Mouse (Mus musculus) liver, postnatal 0 days (tissue): ENCODE data around the gene Zfp131. TPM values are rescaled to one million over a fixed set of nuclear protein-coding genes. Genes with fewer than 3 reads are reported as not detected.

ENCODE experiments used
- ATAC-seq: fragments of 200-750 bp; cut with Nextera tagmentation; 2 replicates; pipeline ENCODE4 v1.8.0; 2017; ENCODE audit warnings: mild to moderate bottlenecking, moderate library complexity
- DNase-seq: peaks from one replicate; pipeline ENCODE4 v3.0.0-alpha.2; 2016
- H3K27ac ChIP-seq: fragments of 300-500 bp; sonication (generic); 2 replicates; pipeline ENCODE4 v1.5.1; 2014; ENCODE audit warnings: antibody characterized with exemption, moderate library complexity, mild to moderate bottlenecking, low read depth
- H3K27me3 ChIP-seq: fragments of 300-500 bp; sonication (generic); 2 replicates; pipeline ENCODE4 v1.6.1; 2014; ENCODE audit warnings: low read length, control low read depth, mixed read lengths; ENCODE audit not compliant: insufficient read depth
- H3K36me3 ChIP-seq: fragments of 300-500 bp; sonication (generic); replicated peaks from 2 replicates; pipeline ENCODE4 v1.6.1; 2014; ENCODE audit warnings: mild to moderate bottlenecking, control low read depth, low read length, moderate library complexity, mixed read lengths; ENCODE audit not compliant: insufficient read depth
- H3K4me1 ChIP-seq: fragments of 300-500 bp; sonication (generic); 2 replicates; pipeline ENCODE4 v1.6.1; 2014; ENCODE audit warnings: antibody characterized with exemption, mild to moderate bottlenecking, control low read depth; ENCODE audit not compliant: insufficient read depth
- H3K4me2 ChIP-seq: fragments of 300-500 bp; sonication (generic); 2 replicates; pipeline ENCODE4 v1.6.1; 2014; ENCODE audit warnings: low read depth, mild to moderate bottlenecking, low read length, moderate library complexity, mixed read lengths
- H3K4me3 ChIP-seq: fragments of 300-500 bp; sonication (generic); 2 replicates; pipeline ENCODE4 v1.5.1; 2014; ENCODE audit warnings: low read depth, low read length
- H3K9ac ChIP-seq: fragments of 300-500 bp; sonication (generic); replicated peaks from 2 replicates; pipeline ENCODE4 v1.6.1; 2014; ENCODE audit warnings: mild to moderate bottlenecking, moderate library complexity
- H3K9me3 ChIP-seq: fragments of 300-500 bp; sonication (generic); 2 replicates; pipeline ENCODE4 v1.6.1; 2016; ENCODE audit warnings: mild to moderate bottlenecking, control low read depth, low read length, mixed read lengths
- CTCF ChIP-seq: sonication (generic); IDR thresholded peaks from 2 replicates; pipeline ENCODE4 v1.5.1; 2016; ENCODE audit warnings: antibody characterized with exemption, low read depth
- EP300 ChIP-seq: IDR thresholded peaks from 2 replicates; pipeline ENCODE4 v1.6.1; 2016; ENCODE audit warnings: antibody characterized with exemption, low read depth, mild to moderate bottlenecking
- WGBS: fragments of 180-500 bp; shearing (Covaris S2); extraction: QIAGEN DNeasy Blood & Tissue Kit; methylation state at CpG from one replicate; pipeline ENCODE4 v1.1.7; 2014; ENCODE audit not compliant: insufficient replicate concordance; 5-methylcytosine and 5-hydroxymethylcytosine counted together
- polyA plus RNA-seq: library from polyadenylated mRNA; unstranded; fragments of >200 nt; fragmentation: Nextera tagmentation; extraction: Ambion mirVana; gene quantifications from 2 replicates; pipeline ENCODE4 v1.2.1, GENCODE M21; 2015

Gene Zfp131
- polyA plus RNA-seq, 1 experiment from 2014 or later, result 8.8 TPM

DNA sequence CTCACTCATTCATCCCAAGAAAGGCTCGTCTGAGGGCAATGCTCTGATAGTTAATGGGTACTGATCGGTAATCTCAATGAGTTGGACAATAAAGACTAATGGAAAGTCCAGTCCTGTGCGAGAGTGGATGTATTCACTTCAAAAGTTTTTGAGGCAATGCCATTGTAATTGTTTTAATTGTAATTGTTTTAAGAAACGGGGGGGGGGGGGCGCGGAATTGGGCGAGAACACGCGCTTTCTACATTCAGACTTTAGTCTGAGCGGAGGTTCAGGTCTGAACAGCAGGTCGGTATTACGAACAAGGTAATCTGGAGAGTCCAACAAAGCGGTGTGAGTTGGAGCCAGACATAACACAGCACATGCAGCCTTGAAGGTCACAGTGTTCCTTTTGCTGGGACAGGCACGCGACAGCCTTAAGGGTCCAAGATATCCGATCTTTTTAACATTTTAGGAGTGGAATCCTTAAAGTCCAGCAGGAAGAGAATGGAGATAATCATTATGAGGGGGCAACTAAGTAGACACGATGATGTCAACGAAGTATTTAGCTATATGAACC is 969 bp upstream of the Zfp131 start:
- H3K4me3 ChIP-seq, result peak overlapping the region; percentile 90
- no peak for TF ChIP-seq CTCF
- TF ChIP-seq EP300, result no peak
- ATAC-seq (no peak), DNase-seq (peak; percentile 18)
- H3K9ac ChIP-seq, result peak overlapping the region; percentile 95
- H3K36me3 ChIP-seq, result peaks cover 17% of the 10 kb centered on the region
- no peaks in the 10 kb centered on the region for H3K9me3 ChIP-seq
- 5% methylated on average over 18 of the region's 18 CpGs for WGBS
- H3K4me1 ChIP-seq, result peaks cover 11% of the 10 kb centered on the region
- H3K4me2 ChIP-seq, result peak overlapping the region; percentile 97
- peak overlapping the region; percentile 96 for H3K27ac ChIP-seq
- H3K27me3 ChIP-seq, result no peaks in the 10 kb centered on the region

DNA sequence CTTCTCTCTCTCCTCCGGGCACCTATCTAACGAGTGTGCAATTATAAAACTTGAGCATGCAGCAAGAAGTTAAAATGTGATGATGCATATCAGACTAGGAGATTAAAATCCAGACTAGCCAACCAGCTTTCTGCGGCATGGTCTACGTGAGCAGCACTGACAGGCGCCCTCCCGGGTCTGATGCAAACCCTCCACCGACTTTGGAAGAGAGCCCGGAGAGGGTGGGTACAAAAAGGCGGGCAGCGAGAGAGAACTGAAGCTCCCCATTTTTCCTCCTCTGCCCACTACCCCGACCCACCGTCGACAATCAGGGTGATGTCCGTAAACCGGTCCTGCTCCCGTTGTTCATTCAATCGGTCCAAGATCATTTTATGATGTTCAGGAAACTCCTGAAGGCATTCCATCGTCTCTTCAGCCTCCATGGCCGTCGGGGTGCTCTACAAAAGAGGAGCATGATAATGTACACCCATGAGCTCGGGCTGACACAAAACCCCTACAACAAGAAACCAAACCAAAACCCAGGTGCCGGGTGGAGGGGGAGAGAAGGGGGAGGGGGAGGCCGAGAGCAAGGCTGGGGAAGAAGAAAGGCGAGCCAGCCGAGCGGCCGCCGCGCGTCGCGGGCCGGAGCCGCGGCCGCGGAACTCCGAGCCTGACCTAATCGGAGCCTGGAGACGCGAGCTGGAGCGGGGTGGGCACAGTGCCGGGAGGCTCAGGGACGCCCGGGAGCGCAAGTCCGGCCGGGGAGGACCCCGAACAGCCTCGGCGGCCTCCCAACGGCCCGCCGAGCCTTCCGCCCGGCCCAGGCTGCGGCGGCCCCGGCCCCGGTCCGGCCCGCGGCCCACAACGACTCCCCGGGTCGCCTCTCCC is 605 bp downstream of the Zfp131 start:
- H3K9ac ChIP-seq, result peak overlapping the region; percentile 95
- H3K27me3 ChIP-seq, result no peaks in the 10 kb centered on the region
- H3K4me3 ChIP-seq, result peak overlapping the region; percentile 90
- peaks cover 27% of the 10 kb centered on the region for H3K36me3 ChIP-seq
- 2% methylated on average over 45 of the region's 66 CpGs for WGBS
- DNase-seq, result peak; percentile 68
- ATAC-seq, result peak; percentile 53
- peak overlapping the region; percentile 97 for H3K4me2 ChIP-seq
- TF ChIP-seq EP300, result no peak
- no peak for TF ChIP-seq CTCF
- H3K27ac ChIP-seq, result peak overlapping the region; percentile 96
- peaks cover 11% of the 10 kb centered on the region for H3K4me1 ChIP-seq
- no peaks in the 10 kb centered on the region for H3K9me3 ChIP-seq

DNA sequence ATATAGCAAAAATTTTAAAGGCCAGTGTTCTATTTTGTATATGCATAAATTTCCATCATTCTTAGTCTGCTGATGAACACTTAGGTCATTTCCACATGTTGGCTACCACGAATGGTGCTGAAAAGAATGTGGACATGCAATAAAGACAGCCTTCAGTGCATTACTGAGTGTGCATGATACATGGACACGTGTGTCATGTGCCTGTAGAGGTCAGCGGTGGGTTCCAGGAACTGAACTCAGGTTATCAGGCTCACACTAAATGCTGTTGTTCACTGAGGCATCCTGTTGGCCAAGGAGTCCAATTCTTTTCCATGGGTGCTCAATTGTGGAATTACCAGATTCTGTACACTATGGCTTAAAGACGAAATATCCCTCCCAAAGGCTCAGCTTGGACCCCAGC is 7.1 kb downstream of the Zfp131 start:
- TF ChIP-seq EP300 (no peak), CTCF (peak; percentile 17; the same call in 1 of the 2 replicates)

DNA sequence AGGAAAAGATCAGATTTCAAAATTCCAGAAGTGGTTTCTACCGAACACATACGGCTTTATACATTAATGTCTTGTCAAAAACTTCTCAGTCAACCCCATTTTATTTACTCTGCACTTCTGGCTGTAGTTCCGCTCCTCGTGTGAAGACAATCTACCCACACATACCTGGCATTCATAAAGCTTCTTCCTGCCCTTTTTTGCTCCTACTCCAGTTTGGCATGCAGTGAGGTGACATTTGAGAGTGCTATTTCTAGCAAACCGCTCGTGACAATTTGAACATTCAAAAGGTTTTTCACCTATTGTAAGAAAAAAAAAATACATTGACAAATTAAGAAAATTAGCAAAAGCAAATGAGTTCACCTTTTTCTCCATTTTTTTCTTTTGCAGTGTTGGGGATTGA is 22.1 kb downstream of the Zfp131 start:
- Histone ChIP-seq H3K9ac (no peak overlapping the region), H3K27ac (no peak overlapping the region), H3K36me3 (peaks cover 86% of the 10 kb centered on the region), H3K4me3 (no peak overlapping the region), H3K9me3 (no peaks in the 10 kb centered on the region), H3K4me2 (no peak overlapping the region), H3K27me3 (no peaks in the 10 kb centered on the region), H3K4me1 (no peaks in the 10 kb centered on the region)
- DNase-seq (no peak), ATAC-seq (no peak)
- TF ChIP-seq CTCF, result no peak
- no peak for TF ChIP-seq EP300
- WGBS, result 83% methylated on average over 6 of the region's 6 CpGs

More for the DNA sequence above, 7.1 kb downstream of the Zfp131 start:
- no peaks in the 10 kb centered on the region for H3K27me3 ChIP-seq
- WGBS, result 74% methylated on average over 4 of the region's 4 CpGs
- ATAC-seq, result no peak
- no peak for DNase-seq
- no peak overlapping the region for H3K27ac ChIP-seq
- H3K4me2 ChIP-seq, result no peak overlapping the region
- no peak overlapping the region for H3K9ac ChIP-seq
- no peaks in the 10 kb centered on the region for H3K9me3 ChIP-seq
- peaks cover 67% of the 10 kb centered on the region for H3K36me3 ChIP-seq
- H3K4me1 ChIP-seq, result no peaks in the 10 kb centered on the region
- H3K4me3 ChIP-seq, result no peak overlapping the region

DNA sequence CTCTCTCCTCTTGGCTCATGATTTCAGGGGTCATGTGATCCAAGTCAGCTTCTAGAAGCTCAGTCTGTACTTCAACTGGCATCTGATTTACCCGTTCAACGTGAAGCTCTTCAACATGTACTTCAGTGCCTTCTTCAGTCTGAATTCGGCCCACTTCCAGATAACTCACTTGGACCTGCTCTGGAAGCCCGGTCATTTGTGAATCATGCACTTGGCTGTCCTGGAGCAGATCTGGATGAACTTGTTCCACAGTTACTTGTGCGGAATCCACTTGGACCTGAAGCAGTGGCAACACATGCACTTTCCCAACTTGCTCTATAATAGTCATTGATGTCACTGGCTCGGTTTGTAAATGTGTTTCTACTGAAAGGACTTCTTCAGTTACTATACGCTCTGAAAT is 24.2 kb downstream of the Zfp131 start:
- peaks cover 68% of the 10 kb centered on the region for H3K36me3 ChIP-seq
- TF ChIP-seq EP300 (no peak), CTCF (no peak)
- no peak overlapping the region for H3K4me2 ChIP-seq
- no peak overlapping the region for H3K9ac ChIP-seq
- DNase-seq, result no peak
- H3K4me3 ChIP-seq, result no peak overlapping the region
- ATAC-seq, result no peak
- H3K27me3 ChIP-seq, result no peaks in the 10 kb centered on the region
- WGBS, result 88% methylated on average over 7 of the region's 7 CpGs
- no peak overlapping the region for H3K27ac ChIP-seq
- no peaks in the 10 kb centered on the region for H3K4me1 ChIP-seq
- H3K9me3 ChIP-seq, result no peaks in the 10 kb centered on the region

DNA sequence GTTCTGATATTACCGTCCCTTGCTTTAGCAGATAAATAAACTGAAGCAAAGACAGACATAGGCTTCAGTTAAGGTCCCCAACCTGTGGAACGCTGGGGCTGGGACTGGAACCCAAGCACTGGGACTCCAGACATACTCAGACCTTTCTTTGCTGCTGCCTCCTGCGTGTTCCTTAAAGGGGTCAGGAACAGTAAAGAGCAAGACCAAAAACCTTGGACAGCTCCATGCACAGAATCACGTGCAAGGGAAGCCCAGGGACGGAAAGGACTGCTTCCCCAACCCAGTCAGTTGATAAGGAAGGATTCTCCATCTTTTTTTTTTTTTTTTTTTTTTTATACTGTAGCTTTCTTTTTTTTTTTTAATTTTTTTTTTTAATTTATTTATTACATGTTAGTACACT is 33.9 kb downstream of the Zfp131 start:
- H3K9me3 ChIP-seq, result no peaks in the 10 kb centered on the region
- no peak for TF ChIP-seq CTCF
- TF ChIP-seq EP300, result no peak
- peaks cover 12% of the 10 kb centered on the region; the same call in 1 of the 2 replicates for H3K4me1 ChIP-seq
- peaks cover 2% of the 10 kb centered on the region; the same call in 1 of the 2 replicates for H3K36me3 ChIP-seq
- H3K4me2 ChIP-seq, result no peak overlapping the region
- no peak overlapping the region for H3K9ac ChIP-seq
- H3K27ac ChIP-seq, result no peak overlapping the region
- ATAC-seq, result no peak
- H3K27me3 ChIP-seq, result no peaks in the 10 kb centered on the region; the same call in 1 of the 2 replicates
- H3K4me3 ChIP-seq, result no peak overlapping the region
- DNase-seq, result no peak
- 56% methylated on average over 5 of the region's 5 CpGs for WGBS
